Mouse (Mus musculus): ENCODE results near the gene Zfp90.

DNA sequence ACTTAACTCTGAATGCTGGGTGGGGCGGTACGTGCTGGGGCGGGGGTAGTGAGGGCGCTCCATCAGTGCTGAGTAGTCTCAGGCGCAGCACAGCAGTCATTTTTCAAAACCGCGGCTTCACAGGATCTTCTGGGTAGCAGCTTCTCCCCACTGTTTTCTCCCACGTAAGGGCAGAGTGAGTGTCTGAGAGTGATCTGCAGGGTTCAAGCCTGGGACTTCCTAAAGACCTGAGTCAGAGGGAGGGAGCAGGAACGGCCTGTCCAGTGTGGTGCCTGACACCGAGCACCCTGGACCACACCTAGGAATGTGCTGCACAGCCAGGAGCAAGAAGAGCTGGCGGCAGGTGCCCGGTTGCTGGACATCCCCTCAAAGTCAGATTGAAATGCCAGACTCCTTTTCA lies 16.0 kb downstream of the Zfp90 start:
- no peak for TF ChIP-seq CTCF (IDR thresholded peaks at IDR 0.05; ENCODE audit: low read depth, low read length)
- no peak for TF ChIP-seq POLR2A (IDR thresholded peaks at IDR 0.05; ENCODE audit: borderline replicate concordance, low read depth, low read length)
